Mouse (Mus musculus): ENCODE measurements around the gene Lcn12. TPM values are rescaled to one million over a fixed set of nuclear protein-coding genes. Genes with fewer than 3 reads are reported as not detected.

Lcn12 gene
- total RNA-seq, 2 experiments from 2014 or later, result not detected

DNA sequence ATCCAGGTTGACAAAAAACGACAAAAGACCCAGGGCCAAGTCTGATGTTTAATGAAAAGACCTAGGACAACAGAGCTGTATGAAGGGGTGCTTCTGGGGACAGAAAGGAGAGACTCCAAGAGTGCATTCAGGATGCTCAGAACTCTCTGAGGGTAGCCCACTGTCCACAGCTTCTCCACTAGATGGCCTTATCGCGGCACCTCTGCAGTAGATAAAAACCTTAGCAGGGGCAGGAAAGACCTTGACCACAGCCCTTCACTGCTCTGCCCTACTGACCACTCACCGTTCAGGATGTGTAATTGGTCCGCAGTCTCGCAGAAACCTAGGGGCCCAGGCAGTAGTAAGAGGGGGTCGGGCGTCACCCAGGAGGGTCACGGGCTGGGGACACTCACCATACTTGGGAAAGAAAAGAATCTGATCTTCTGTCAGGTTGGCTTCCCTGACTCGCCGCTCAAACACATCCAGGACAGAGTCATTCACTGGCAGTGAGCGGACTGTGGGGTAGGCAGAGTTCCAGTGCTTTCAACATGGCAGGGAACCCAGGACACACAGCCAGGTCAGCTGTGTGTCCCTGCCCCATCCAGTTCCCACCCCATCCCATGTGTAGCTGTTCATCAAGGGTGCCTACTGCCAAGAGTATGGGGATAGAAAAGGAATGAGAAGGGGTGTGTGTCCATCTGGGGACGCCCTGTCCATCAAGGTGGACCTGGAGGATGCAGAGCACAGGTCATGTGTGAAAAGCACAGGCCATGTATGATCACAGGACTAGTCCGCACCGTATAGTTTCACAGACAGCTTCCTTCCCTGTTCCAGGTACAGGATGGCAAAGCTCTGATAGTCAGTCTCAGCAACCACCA, 5.1 kb upstream of the Lcn12 start:
- intact Hi-C loops (cut with DNase I), result loop anchor here (10.0 kb wide), 1 partner anchor 74 kb away; the partner anchor contains the start of genes Abca2 and Fut7
- no peak for DNase-seq (ENCODE audit: low spot score in 2 of 2)

DNA sequence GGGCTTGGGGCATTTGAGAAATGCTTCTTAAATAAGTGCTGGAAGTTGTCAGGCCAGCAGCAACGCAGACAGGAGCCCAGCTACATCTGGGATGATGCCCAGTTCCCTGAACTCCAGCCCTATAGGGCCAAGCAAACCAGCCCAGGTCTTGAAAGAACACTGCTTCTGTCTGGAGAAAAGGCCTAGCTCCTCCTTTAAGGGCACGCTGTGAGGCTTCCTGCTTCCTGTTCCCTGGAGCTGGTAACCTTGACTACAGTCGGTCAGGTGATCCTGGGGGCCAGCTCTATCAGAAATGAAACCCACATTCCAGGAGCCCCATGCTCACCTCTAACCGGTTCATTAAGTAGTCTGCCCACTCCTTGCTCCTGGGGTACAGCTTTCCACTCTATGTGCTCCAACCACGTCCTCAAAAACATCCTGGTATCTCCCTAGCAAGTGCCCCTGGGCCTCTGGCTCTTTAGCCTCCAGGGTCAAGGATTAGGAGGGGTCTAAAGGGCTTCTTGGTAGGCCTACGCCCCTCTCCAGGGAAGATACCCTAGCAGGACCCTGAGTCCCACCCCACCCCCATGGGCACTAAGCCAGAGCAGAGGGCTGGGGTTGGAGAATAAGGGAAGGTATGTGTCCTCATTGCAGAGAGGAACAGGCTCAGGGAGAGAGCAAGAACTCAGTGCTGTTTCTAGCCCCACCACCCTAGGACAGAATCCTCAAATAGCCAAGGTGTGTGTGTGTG, 4.3 kb upstream of the Lcn12 start:
- DNase-seq (ENCODE audit: low spot score in 2 of 2), result no peak
- intact Hi-C loops (cut with DNase I), result loop anchor here (10.0 kb wide), 1 partner anchor 73 kb away; the partner anchor contains the start of genes Abca2 and Fut7

DNA sequence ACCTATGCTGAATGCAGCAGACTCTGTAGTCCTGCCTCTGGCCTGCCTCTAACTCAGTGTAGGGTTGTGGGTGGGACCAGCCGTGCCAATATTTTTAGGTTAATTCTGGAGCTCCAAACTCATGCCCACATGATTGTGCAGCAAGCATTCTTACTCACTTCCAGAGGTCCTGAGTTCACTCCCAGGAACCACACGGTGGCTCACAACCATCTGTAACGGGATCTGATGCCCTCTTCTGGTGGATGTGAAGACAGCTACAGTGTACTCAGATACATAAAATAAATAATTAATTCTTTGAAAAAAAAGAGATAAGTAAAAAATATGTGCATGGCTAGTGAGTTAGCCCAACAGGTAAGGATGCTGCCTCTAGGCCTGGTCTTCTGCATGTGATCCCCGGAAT, 2.8 kb upstream of the Lcn12 start:
- intact Hi-C loops (cut with DNase I), result loop anchor here (10.0 kb wide), 1 partner anchor 72 kb away; the partner anchor contains the start of genes Abca2 and Fut7
- no peak for DNase-seq (ENCODE audit: low spot score in 2 of 2)

DNA sequence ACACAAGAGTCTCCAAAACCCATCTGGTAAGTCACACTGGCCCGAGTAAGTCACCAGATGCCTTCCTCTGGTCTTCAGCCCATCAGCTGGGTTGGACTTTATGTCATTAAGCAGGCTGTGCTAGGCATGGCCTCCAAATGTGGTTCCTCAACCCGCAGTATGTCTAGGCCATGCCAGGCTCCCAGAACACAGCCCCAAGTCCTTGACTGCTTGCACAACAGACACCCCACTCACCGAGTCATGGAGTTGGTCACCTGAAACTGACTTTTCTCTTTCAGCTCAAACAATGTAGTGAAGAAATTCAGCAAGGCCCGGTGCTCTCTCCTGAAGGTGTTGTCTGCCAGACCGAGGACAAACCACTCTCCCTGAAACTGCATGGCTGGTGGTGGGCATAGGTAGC, 723 bp downstream of the Lcn12 start:
- no peak for DNase-seq (ENCODE audit: low spot score in 2 of 2)
- intact Hi-C loops (cut with DNase I), result loop anchor here (10.0 kb wide), 1 partner anchor 68 kb away; the partner anchor contains the start of genes Abca2 and Fut7

DNA sequence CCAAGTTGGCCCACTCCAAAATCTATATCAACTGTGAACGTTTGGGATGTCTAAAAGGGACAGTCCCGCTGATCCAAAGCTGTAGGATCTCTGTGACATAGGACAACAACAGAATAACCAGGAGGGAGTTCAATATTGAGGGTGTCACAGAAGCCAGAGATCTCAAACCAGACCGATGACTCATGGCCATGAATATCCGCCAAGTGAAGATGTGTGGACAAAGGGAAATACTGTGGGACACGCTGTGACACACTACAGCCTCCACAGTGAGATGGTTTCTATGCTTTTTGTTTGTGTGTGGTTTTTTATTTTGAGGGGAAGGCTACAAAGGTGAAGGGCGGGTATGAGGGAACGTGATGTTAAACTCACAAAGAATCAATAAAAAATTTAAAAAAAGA, 5.0 kb downstream of the Lcn12 start:
- no peak for DNase-seq (ENCODE audit: low spot score in 2 of 2)
- intact Hi-C loops (cut with DNase I), result no loop called here

DNA sequence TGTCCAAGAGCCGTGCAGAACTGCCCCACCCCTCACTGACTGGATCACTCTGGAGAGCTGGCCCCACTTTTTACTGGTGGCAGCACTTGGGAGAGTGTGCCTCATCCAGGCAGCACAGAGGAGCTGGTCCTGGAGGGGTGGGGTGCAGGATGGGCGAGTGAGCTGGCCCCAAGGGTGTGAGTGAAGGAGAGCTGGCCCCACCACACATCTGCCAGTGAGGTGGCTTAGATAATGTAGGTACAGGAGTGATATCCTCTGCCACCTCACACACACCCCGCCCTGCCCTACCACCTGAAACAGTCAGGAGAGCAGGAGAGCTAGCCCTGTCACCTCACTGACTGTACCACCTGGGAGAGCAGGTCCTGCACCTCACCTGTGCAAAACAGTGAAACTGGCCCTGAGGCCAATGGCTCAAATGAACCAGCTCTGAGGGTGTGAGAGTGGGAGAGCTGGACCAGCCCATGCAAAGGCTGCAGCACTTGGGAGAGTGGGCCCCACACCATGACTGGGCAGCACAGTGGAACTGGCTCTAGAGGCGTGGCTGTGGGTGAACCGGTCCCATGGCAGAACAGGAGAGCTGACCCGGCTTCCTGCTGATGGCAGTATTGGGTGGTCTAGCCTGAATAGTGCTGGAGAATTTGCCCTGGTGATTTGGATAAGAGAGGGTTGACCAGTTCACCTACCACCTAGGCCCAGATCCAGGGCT, 5.6 kb downstream of the Lcn12 start:
- intact Hi-C loops (cut with DNase I), result no loop called here
- DNase-seq (ENCODE audit: low spot score in 2 of 2), result no peak

DNA sequence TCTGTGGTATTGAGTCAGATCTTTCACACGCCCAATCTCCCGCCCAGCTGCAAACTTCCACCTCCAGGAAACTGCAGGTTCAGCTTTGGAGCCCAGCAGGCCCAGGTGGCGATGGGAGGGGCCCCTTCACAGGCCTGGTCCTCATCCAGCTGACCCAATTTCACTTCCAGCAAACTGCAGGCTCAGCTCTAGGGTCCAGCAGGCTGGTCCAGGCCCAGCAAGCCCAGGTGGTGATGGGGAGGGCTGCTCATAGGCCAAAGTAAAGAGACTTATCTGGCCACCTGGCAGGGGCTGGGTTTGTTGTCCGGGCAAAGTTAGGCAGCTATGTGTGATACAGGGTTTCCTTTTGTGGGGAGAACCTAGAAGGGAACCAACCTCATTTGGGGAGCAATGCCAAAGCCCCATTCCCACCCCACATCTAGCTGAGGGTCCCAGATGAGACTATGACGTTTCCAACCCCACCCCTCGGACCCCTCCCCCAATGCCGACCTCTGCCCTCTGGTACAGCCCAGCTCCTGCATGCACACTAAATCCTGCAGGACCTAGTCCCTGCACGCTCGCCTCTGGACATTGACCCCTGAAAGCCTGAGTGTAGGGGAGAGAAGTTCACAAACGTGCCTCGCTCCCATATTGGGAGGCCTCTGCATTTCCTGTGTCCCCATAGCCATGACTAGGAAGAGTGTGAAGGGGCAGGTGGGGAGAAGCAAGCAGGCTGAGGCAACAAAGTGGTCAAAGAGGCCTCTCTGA, 8.6 kb downstream of the Lcn12 start:
- DNase-seq (ENCODE audit: low spot score in 2 of 2), result no peak
- intact Hi-C loops (cut with DNase I), result no loop called here

DNA sequence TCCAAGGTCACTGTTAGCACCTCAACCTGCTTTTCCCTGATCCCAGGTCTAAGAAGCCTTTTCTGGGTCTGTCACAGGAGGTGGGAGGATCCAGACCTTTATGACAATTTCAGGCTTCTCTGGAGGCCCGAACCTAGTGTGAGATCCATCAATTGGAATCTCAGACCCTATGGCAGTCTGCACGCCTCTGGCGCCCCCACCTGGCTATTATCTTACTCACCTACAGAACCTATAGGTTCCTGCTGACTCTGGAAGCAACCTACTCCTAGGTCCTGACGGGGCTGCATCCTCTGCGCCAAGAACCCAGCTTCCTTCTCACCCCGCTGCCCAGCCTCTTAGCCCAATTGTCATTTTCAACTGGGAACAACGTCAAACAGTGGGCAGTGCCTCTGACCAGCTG, 10.7 kb downstream of the Lcn12 start:
- intact Hi-C loops (cut with DNase I), result no loop called here
- DNase-seq (ENCODE audit: low spot score in 2 of 2), result no peak

DNA sequence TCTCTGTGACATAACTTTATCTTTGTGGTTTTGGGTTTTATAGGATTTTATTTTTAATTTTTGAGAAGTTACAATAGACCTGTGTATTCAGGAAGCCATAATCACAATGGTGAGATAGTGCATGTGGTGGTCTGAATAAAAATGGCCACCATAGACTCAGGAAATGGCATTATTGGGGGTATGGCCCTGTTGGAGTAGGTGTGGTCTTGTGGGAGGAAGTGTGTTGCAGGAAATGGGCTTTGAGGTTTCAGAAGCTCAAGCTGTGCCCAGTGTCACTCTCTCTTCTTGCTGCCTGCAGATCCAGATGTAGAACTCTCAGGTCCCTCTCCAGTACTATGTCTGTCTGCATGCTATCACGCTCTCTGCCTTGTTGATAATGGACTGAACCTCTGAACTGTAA, 13.2 kb downstream of the Lcn12 start:
- intact Hi-C loops (cut with DNase I), result no loop called here

DNA sequence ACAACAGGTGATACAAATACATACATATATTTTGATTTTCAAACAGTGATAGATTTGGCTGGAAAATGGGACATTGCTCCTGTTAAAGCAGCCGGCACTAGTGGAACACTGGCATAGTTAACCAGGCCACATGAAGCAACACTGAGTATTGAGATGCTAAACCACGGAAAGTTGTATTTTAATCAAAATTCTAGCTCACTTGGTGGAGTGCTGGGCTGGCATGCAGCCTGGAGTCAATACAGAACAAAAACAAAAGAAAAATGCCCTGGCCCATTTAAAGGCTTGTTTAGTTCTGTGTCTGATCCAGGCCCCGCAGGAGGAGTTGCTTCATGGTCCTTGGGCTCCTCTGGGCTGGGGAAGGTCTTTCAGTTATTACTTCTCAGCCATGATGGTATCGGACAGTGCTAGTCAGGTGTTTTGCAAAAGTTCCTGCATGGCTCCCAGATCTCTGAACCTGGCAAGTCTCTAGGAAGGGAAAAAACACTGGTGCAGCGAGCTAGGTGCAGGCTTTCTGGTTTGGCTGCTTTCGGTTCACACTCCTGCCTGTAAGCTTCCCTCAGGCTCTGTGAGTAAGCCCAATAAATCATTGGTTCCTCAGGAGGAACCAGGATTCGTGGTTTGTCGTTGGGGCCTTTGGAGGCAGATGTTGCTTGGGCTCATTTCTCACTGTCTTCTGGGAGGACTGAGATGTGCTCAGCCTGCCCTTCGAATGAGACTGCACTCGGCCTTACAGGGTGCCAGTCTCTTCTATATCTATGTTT, 14.0 kb downstream of the Lcn12 start:
- intact Hi-C loops (cut with DNase I), result no loop called here
- no peak for DNase-seq (ENCODE audit: low spot score in 2 of 2)

More for the DNA sequence above, 13.2 kb downstream of the Lcn12 start:
- no peak for DNase-seq (ENCODE audit: low spot score in 2 of 2)

DNA sequence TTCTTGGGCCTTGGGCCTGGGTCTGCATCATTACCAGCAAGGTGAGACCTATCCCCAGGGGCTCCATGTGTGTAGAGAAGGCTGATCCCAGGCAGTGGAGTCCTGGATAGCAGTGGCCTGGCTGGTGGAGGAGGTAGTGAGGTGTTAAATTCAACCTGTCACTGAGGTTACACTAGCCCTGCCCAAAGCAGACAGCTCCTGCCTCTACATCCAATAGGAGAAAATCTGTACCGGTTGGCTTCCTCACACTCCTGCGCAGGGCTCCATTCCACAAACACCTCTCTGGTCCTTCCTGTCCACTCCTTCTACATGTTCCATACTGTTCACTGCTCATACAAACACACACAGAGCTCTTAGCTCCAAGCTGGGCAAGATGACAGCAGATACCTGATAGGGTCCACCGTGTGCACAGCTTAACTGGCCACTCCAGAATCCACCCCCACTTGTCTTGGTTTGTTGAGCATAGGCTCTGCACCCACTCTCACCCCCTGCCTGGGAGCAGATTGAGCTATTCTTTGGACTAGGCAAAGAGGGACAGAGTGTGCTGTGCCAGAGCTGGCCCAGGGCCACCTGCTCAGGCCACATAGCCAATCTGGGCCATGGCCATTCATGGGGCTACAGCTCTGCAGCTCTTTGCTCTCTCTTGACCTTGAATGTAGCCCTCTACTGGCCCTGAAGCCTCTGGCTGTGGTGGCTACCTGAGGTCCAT, 15.6 kb downstream of the Lcn12 start:
- intact Hi-C loops (cut with DNase I), result no loop called here
- peak; percentile 50 to 57 for DNase-seq (ENCODE audit: low spot score in 2 of 2)

DNA sequence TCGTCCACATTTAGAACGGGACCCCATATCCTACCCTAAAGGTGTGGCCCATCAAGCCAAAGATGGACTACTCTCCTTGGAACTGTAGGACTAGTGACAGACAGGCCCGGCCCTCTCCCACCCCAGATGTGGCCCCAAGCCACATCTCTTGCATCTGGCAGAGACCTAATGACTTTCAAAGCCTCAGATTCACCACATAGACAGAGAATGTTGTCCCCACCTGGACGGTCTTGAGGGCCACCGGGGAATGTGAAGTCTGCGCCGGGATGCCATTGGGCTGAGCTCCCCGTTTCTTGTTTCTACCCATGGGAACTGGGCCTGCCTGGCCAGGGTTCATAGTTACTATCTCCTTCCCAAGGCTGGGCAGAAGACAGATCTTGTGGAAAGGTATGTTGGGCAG, 16.2 kb downstream of the Lcn12 start:
- no peak for DNase-seq (ENCODE audit: low spot score in 2 of 2)
- intact Hi-C loops (cut with DNase I), result no loop called here

DNA sequence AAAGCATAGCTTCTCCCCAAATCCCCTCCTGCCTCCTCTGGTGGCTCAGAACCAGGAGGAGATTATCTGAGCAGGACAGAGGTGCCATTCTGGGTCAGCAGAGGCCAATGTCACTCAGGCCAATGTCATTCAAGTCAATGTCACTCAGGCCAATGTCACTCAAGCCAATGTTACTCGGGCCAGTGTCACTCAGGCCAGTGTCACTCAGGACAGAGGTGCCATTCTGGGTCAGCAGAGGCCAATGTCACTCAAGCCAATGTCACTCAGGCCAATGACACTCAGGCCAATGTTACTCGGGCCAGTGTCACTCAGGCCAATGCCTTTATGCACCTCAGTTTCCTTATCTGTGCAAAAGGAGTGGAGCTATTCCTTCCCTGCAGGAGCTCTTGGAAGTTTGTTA, 21.2 kb downstream of the Lcn12 start:
- no peak for DNase-seq (ENCODE audit: low spot score in 2 of 2)
- intact Hi-C loops (cut with DNase I), result no loop called here

DNA sequence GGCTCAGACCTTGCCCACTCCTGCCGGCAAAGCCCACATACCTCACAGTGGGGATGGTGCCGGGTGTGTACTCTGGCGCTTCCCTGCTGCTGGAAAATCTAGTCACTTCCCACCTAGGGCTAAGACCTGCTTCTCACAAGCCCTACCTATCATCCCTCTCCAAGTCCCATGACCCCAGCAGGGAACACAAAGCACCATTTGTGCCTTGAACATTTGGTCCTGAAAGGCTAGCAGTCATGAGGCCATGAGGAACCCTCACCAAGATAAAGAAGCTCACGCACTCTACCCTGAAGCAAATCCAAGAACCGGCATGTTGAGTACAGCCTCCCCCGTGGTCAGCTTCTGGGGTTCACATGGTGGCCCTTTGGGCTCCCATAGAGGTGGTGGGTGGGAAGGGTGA, 23.7 kb downstream of the Lcn12 start, which contains the start of gene Ptgds:
Ptgds (minus strand) TSS at position 78 of the 400 bp plus-strand sequence.
- intact Hi-C loops (cut with DNase I), result no loop called here
- DNase-seq (ENCODE audit: low spot score in 2 of 2), result no peak

DNA sequence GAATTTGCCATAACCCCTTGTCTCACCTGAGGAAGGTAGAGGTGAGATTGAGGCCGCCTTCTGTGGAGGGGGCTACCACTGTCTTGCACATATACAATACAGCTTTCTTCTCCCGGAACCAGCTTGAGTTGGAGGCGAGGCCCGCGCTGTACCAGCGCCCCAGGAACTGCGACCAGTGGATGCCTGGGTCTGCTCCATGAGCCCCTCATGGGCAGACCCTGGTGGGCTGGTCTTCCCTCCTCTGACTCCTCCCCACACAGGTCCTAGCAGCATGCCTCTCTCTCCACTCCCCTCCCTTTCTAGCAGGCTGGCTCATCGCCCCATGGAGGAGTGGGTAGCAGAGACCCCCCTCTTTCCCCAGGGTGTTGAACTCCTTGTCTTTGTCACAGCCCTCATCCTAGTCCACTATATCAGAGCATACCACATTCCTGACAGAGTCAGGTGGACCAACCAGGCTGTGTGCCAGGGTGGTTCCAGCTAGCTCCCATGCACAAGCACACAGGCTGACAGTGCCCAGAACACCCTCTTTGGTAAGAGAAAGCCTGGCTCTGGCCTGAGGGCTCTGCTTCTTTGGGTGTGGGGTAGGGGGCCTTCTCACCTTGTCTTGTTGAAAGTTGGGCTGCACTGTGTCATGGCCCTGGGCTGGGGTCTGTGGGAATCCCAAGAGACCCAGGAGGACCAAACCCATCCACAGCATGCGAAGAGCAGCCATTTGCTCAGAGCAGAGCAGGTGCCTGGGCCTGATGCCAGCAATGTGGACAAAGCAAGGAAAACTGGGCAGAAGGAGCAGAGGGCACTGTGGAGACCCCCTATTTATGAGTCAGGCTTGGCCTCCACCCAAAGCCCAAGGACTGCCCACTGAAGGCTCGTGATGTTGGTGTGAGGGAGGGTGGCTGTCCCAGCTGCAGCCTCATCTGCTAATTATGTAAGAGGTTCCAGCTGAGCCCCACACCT, 24.5 kb downstream of the Lcn12 start:
- peak in 1 of 2 experiments; percentile 48 for DNase-seq (ENCODE audit: low spot score in 2 of 2)
- intact Hi-C loops (cut with DNase I), result no loop called here

DNA sequence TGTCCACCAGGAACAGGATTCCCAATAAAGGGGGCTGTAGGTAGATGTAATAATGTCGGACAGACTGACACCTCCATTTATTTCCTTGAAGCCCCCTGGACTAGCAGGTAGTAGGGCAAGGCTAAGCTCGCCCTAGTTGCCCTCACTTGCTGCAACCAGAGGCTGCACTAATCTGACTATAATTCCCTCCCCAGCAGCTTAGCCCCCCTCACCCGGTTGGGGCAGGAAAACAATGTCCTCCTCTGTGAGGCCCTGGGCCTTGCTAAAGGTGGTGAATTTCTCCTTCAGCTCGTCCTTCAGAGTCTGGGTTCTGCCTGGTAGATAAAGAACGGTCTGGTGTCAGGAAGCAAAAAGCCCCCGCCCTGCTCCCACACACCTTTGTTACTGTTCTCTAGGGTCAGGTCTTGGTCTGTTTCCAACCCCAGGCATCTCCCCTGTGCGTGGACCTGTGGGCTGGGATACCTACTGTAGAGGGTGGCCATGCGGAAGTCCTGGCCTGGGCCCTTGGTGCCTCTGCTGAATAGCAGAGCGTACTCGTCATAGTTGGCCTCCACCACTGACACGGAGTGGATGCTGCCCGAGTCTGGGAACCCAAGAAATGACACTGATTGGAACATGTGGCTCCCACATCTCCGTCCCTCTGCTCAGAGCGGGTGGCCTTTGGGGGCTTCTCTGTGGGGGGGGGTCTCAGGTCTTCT, 26.0 kb downstream of the Lcn12 start:
- intact Hi-C loops (cut with DNase I), result no loop called here
- DNase-seq (ENCODE audit: low spot score in 2 of 2), result no peak
